Mouse (Mus musculus) lung, adult 18-20 months (tissue): Measurements from ENCODE around the gene Pes1.
"Not testable (repeated sequence)": the region's sequence is repeated elsewhere in the genome, so short reads cannot be mapped to it uniquely, and the experiment has no call there.

ENCODE experiments used
- DNase-seq, 2 experiments: peaks; one replicate each; pipeline ENCODE4 v3.0.0; 2022; ENCODE audit warnings: mixed read lengths in 2 of 2

The Pes1 gene

GRCm38 (mm10) chr11:3963610-3964415, at the start of gene Pes1:
TSS of gene Pes1 (plus strand) at chr11:3963975.
- DNase-seq, result peak; percentile 78 to 82

- DNase-seq, result peak; percentile 80 to 86
Measured at GRCm38 (mm10) chr11:3914109-3914840, 49.5 kb upstream of the Pes1 start, which contains the start of gene Slc35e4. TSS of gene Slc35e4 (minus strand) at chr11:3914664.

GRCm38 (mm10) chr11:3918738-3919137, 45.0 kb upstream of the Pes1 start:
- DNase-seq, result peak in 1 of 2 experiments; percentile 39

GRCm38 (mm10) chr11:3920476-3920875, 43.3 kb upstream of the Pes1 start:
- DNase-seq, result no peak

GRCm38 (mm10) chr11:3921281-3921850, 42.4 kb upstream of the Pes1 start:
- DNase-seq, result peak; percentile 40 to 69

GRCm38 (mm10) chr11:3922115-3922514, 41.7 kb upstream of the Pes1 start:
- no peak for DNase-seq

- no peak for DNase-seq
Measured at GRCm38 (mm10) chr11:3922731-3923130, 41.0 kb upstream of the Pes1 start.

- no peak for DNase-seq
Measured at GRCm38 (mm10) chr11:3925916-3926315, 37.9 kb upstream of the Pes1 start.

GRCm38 (mm10) chr11:3930019-3930418, 33.8 kb upstream of the Pes1 start:
- DNase-seq, result peak; percentile 43 to 69

GRCm38 (mm10) chr11:3930931-3931330, 32.8 kb upstream of the Pes1 start:
- DNase-seq, result no peak

GRCm38 (mm10) chr11:3931511-3932211, 32.1 kb upstream of the Pes1 start, which contains the start of gene Tcn2:
TSS of gene Tcn2 (minus strand) at chr11:3932159.
- DNase-seq, result peak; percentile 95 to 97

- DNase-seq, result no peak
Measured at GRCm38 (mm10) chr11:3933756-3934285, 30.0 kb upstream of the Pes1 start.

GRCm38 (mm10) chr11:3935135-3935534, 28.6 kb upstream of the Pes1 start:
- no peak for DNase-seq

GRCm38 (mm10) chr11:3936318-3936717, 27.5 kb upstream of the Pes1 start:
- no peak for DNase-seq

- no peak for DNase-seq
Measured at GRCm38 (mm10) chr11:3937321-3937874, 26.4 kb upstream of the Pes1 start.

- no peak for DNase-seq
Measured at GRCm38 (mm10) chr11:3941371-3941770, 22.4 kb upstream of the Pes1 start.

- DNase-seq, result no peak
Measured at GRCm38 (mm10) chr11:3946386-3946785, 17.4 kb upstream of the Pes1 start.

- not testable (repeated sequence) for DNase-seq
Measured at GRCm38 (mm10) chr11:3954876-3955275, 8.9 kb upstream of the Pes1 start.

GRCm38 (mm10) chr11:3955371-3955770, 8.4 kb upstream of the Pes1 start:
- DNase-seq, result not testable (repeated sequence)

- no peak for DNase-seq
Measured at GRCm38 (mm10) chr11:3960901-3961300, 2.9 kb upstream of the Pes1 start.

- DNase-seq, result no peak
Measured at GRCm38 (mm10) chr11:3961761-3962160, 2.0 kb upstream of the Pes1 start.

- peak in 1 of 2 experiments; percentile 17 for DNase-seq
Measured at GRCm38 (mm10) chr11:3963155-3963554, 620 bp upstream of the Pes1 start.
